Mouse (Mus musculus) testis, adult 2 months (tissue): ENCODE results near the gene Ggps1.

Experiments used
- CTCF ChIP-seq: fragments of 200-500 bp; IDR thresholded peaks from 2 replicates; pipeline ENCODE4 v1.5.1; 2012; ENCODE audit warnings: low read depth, mild to moderate bottlenecking, inconsistent platforms, low read length, moderate library complexity; ENCODE audit not compliant: control insufficient read depth, insufficient read depth, insufficient replicate concordance
- POLR2A ChIP-seq: fragments of 200-500 bp; IDR thresholded peaks from 2 replicates; pipeline ENCODE4 v1.6.1; 2012; ENCODE audit warnings: low read depth, mild to moderate bottlenecking, inconsistent platforms, low read length, moderate library complexity; ENCODE audit not compliant: control insufficient read depth

DNA sequence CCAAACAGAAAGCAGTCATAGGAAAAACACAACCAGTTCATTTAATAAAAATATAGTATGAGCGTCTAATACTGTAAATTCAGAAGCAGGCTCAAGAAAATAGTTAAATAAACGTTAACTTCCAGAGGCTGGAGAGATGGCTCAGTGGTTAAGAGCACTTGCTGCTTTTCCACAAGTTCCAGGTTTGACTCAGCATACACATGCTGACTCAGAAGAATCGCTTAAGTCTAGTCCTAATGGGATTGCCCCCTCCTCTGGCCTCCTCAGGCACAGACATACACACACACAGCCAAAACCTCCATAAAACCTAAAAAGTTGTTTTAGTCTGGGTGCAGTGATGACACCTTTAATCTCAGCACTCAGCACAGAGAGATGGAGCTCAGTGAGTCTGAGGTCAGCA is 6.5 kb downstream of the Ggps1 start:
- no peak for TF ChIP-seq CTCF
- TF ChIP-seq POLR2A = no peak
